Mouse (Mus musculus) intestine, embryonic 15.5 days (tissue): ENCODE data around the gene Plekha4. TPM values are rescaled to one million over a fixed set of nuclear protein-coding genes. Genes with fewer than 3 reads are reported as not detected.

Source experiments
- ATAC-seq: fragments of 200-750 bp; cut with Nextera tagmentation; 2 replicates; pipeline ENCODE4 v1.8.0; 2017; ENCODE audit warnings: moderate TSS enrichment, moderate library complexity
- H3K27ac ChIP-seq: fragments of 300-500 bp; sonication (generic); 2 replicates; pipeline ENCODE4 v1.5.1; 2015; ENCODE audit warnings: mild to moderate bottlenecking, inconsistent platforms
- H3K27me3 ChIP-seq: fragments of 300-500 bp; sonication (generic); replicated peaks from 2 replicates; pipeline ENCODE4 v1.6.1; 2015; ENCODE audit warnings: inconsistent platforms
- H3K36me3 ChIP-seq: fragments of 300-500 bp; sonication (generic); 2 replicates; pipeline ENCODE4 v1.6.1; 2015; ENCODE audit warnings: inconsistent platforms
- H3K4me1 ChIP-seq: fragments of 300-500 bp; sonication (generic); replicated peaks from 2 replicates; pipeline ENCODE4 v1.6.1; 2015; ENCODE audit warnings: inconsistent platforms
- H3K4me2 ChIP-seq: fragments of 300-500 bp; sonication (generic); replicated peaks from 2 replicates; pipeline ENCODE4 v1.6.1; 2015; ENCODE audit warnings: mild to moderate bottlenecking, inconsistent platforms
- H3K4me3 ChIP-seq: fragments of 300-500 bp; sonication (generic); replicated peaks from 2 replicates; pipeline ENCODE4 v1.5.1; 2015; ENCODE audit warnings: inconsistent platforms
- H3K9ac ChIP-seq: fragments of 300-500 bp; sonication (generic); 2 replicates; pipeline ENCODE4 v1.6.1; 2015; ENCODE audit warnings: inconsistent platforms
- H3K9me3 ChIP-seq: fragments of 300-500 bp; sonication (generic); 2 replicates; pipeline ENCODE4 v1.6.1; 2016; ENCODE audit warnings: inconsistent platforms
- WGBS: fragments of 180-500 bp; shearing (Covaris S2); methylation state at CpG from one replicate; pipeline ENCODE4 v1.1.7; 2015; 5-methylcytosine and 5-hydroxymethylcytosine counted together
- polyA plus RNA-seq: library from polyadenylated mRNA; unstranded; fragments of >200 nt; fragmentation: Nextera tagmentation; extraction: Ambion mirVana; gene quantifications from 2 replicates; pipeline ENCODE4 v1.2.1, GENCODE M21; 2015

Plekha4 gene
- polyA plus RNA-seq, 1 experiment from 2014 or later: 1.5 TPM

- 87% methylated on average over 16 of the region's 16 CpGs for WGBS
- Histone ChIP-seq H3K4me2 (no peak overlapping the region), H3K4me3 (no peak overlapping the region), H3K27me3 (no peaks in the 10 kb centered on the region), H3K27ac (no peak overlapping the region), H3K9me3 (no peaks in the 10 kb centered on the region), H3K36me3 (no peaks in the 10 kb centered on the region), H3K9ac (no peak overlapping the region), H3K4me1 (no peaks in the 10 kb centered on the region)
- no peak for ATAC-seq
Observed at GRCm38 (mm10) chr7:45549641-45550436, 23.7 kb downstream of the Plekha4 start.

- no peak for ATAC-seq
- 67% methylated on average over 11 of the region's 11 CpGs for WGBS
Observed at GRCm38 (mm10) chr7:45550821-45551511, 24.8 kb downstream of the Plekha4 start.

GRCm38 (mm10) chr7:45551512-45551883 is 25.4 kb downstream of the Plekha4 start:
- H3K9ac ChIP-seq: no peak overlapping the region
- no peaks in the 10 kb centered on the region for H3K4me1 ChIP-seq
- no peaks in the 10 kb centered on the region for H3K9me3 ChIP-seq
- H3K36me3 ChIP-seq: no peaks in the 10 kb centered on the region
- 79% methylated on average over 8 of the region's 8 CpGs for WGBS
- H3K4me2 ChIP-seq: no peak overlapping the region
- no peak overlapping the region for H3K27ac ChIP-seq
- no peak overlapping the region for H3K4me3 ChIP-seq
- no peaks in the 10 kb centered on the region for H3K27me3 ChIP-seq
- ATAC-seq: no peak

More at GRCm38 (mm10) chr7:45550821-45551511, 24.8 kb downstream of the Plekha4 start:
- Histone ChIP-seq H3K36me3 (no peaks in the 10 kb centered on the region), H3K27ac (no peak overlapping the region), H3K4me2 (no peak overlapping the region), H3K4me1 (no peaks in the 10 kb centered on the region), H3K4me3 (no peak overlapping the region), H3K27me3 (no peaks in the 10 kb centered on the region), H3K9me3 (no peaks in the 10 kb centered on the region), H3K9ac (no peak overlapping the region)

- H3K27ac ChIP-seq: no peak overlapping the region
- no peak overlapping the region for H3K9ac ChIP-seq
- H3K9me3 ChIP-seq: no peaks in the 10 kb centered on the region
- 66% methylated on average over 8 of the region's 8 CpGs for WGBS
- H3K4me1 ChIP-seq: no peaks in the 10 kb centered on the region
- no peaks in the 10 kb centered on the region for H3K27me3 ChIP-seq
- no peaks in the 10 kb centered on the region for H3K36me3 ChIP-seq
- no peak for ATAC-seq
- H3K4me3 ChIP-seq: no peak overlapping the region
- H3K4me2 ChIP-seq: no peak overlapping the region
Observed at GRCm38 (mm10) chr7:45553519-45553918, 27.4 kb downstream of the Plekha4 start.

GRCm38 (mm10) chr7:45553990-45554389 is 27.9 kb downstream of the Plekha4 start:
- WGBS: 94% methylated on average over 2 of the region's 2 CpGs
- ATAC-seq: no peak
- Histone ChIP-seq H3K27me3 (no peaks in the 10 kb centered on the region), H3K36me3 (no peaks in the 10 kb centered on the region), H3K4me3 (no peak overlapping the region), H3K9me3 (no peaks in the 10 kb centered on the region), H3K9ac (no peak overlapping the region), H3K4me2 (no peak overlapping the region), H3K4me1 (no peaks in the 10 kb centered on the region), H3K27ac (no peak overlapping the region)

GRCm38 (mm10) chr7:45554744-45555143 is 28.6 kb downstream of the Plekha4 start, which contains the start of gene Hsd17b14:
TSS of gene Hsd17b14 (plus strand) at chr7:45554893.
- no peaks in the 10 kb centered on the region for H3K4me1 ChIP-seq
- no peak within 1 kb of the TSS for H3K4me3 ChIP-seq
- ATAC-seq: no peak
- H3K4me2 ChIP-seq: no peak within 1 kb of the TSS
- no peak within 1 kb of the TSS for H3K27ac ChIP-seq
- H3K9me3 ChIP-seq: no peaks in the 10 kb centered on the region
- WGBS: 37% methylated on average over 8 of the region's 8 CpGs
- no peak within 1 kb of the TSS for H3K9ac ChIP-seq
- H3K36me3 ChIP-seq: no peaks in the 10 kb centered on the region
- H3K27me3 ChIP-seq: no peaks in the 10 kb centered on the region

GRCm38 (mm10) chr7:45555787-45556186 is 29.7 kb downstream of the Plekha4 start:
- ATAC-seq: no peak
- Histone ChIP-seq H3K4me1 (no peaks in the 10 kb centered on the region; the same call in 1 of the 2 replicates), H3K36me3 (no peaks in the 10 kb centered on the region), H3K27ac (no peak overlapping the region), H3K9ac (no peak overlapping the region), H3K27me3 (no peaks in the 10 kb centered on the region), H3K4me3 (no peak overlapping the region), H3K9me3 (no peaks in the 10 kb centered on the region), H3K4me2 (no peak overlapping the region)
- WGBS: 20% methylated on average over 8 of the region's 8 CpGs

- Histone ChIP-seq H3K9ac (no peak overlapping the region), H3K4me3 (no peak overlapping the region), H3K9me3 (no peaks in the 10 kb centered on the region), H3K4me1 (peaks cover 10% of the 10 kb centered on the region), H3K27me3 (no peaks in the 10 kb centered on the region), H3K36me3 (no peaks in the 10 kb centered on the region), H3K4me2 (no peak overlapping the region), H3K27ac (no peak overlapping the region)
- WGBS: 29% methylated on average over 6 of the region's 6 CpGs
- ATAC-seq: 0 out of 2 replicates have a peak, but pooled peaks have one; percentile 34
Observed at GRCm38 (mm10) chr7:45558907-45559306, 32.8 kb downstream of the Plekha4 start.

GRCm38 (mm10) chr7:45560241-45560640 is 34.1 kb downstream of the Plekha4 start:
- Histone ChIP-seq H3K9me3 (no peaks in the 10 kb centered on the region), H3K36me3 (no peaks in the 10 kb centered on the region), H3K27ac (no peak overlapping the region), H3K4me3 (no peak overlapping the region), H3K4me1 (peaks cover 10% of the 10 kb centered on the region), H3K9ac (no peak overlapping the region), H3K27me3 (no peaks in the 10 kb centered on the region), H3K4me2 (no peak overlapping the region)
- WGBS: 80% methylated on average over 7 of the region's 7 CpGs
- no peak for ATAC-seq

GRCm38 (mm10) chr7:45560843-45561623 is 34.9 kb downstream of the Plekha4 start:
- H3K4me1 ChIP-seq: peaks cover 10% of the 10 kb centered on the region
- no peaks in the 10 kb centered on the region for H3K27me3 ChIP-seq
- H3K4me2 ChIP-seq: peak overlapping the region; percentile 39
- no peaks in the 10 kb centered on the region for H3K9me3 ChIP-seq
- peak; percentile 65 for ATAC-seq
- WGBS: 24% methylated on average over 17 of the region's 17 CpGs
- no peaks in the 10 kb centered on the region for H3K36me3 ChIP-seq
- H3K9ac ChIP-seq: 0 out of 2 replicates have a peak overlapping the region, but pooled peaks have one; percentile 0
- H3K27ac ChIP-seq: no peak overlapping the region
- H3K4me3 ChIP-seq: no peak overlapping the region

GRCm38 (mm10) chr7:45561624-45562520 is 35.7 kb downstream of the Plekha4 start:
- Histone ChIP-seq H3K9me3 (no peaks in the 10 kb centered on the region), H3K9ac (0 out of 2 replicates have a peak overlapping the region, but pooled peaks have one; percentile 0), H3K4me2 (peak overlapping the region; percentile 39), H3K27ac (0 out of 2 replicates have a peak overlapping the region, but pooled peaks have one; percentile 11), H3K36me3 (no peaks in the 10 kb centered on the region), H3K4me1 (peaks cover 10% of the 10 kb centered on the region), H3K4me3 (no peak overlapping the region), H3K27me3 (no peaks in the 10 kb centered on the region)
- 37% methylated on average over 12 of the region's 12 CpGs for WGBS
- peak; percentile 55 for ATAC-seq
